Mouse (Mus musculus): ENCODE data around the gene Gm21118.
"Not testable (repeated sequence)": the region's sequence is repeated elsewhere in the genome, so short reads cannot be mapped to it uniquely, and the experiment has no call there.

- not testable (repeated sequence) for TF ChIP-seq POLR2A, CTCF (IDR thresholded peaks at IDR 0.05; ENCODE audit: insufficient read depth, low read depth, low read length)
Observed at GRCm38 (mm10) chrY:70273542-70273941, at the start of gene Gm21118.

Measured in olfactory bulb, adult 2 months (tissue).